Mouse (Mus musculus) thymus, adult 2 months (tissue): ENCODE measurements at regions not wholly inside any gene's neighbourhood (a gene's known extent, or its start where the extent isn't known, plus 50 kb on each side); places are given as distances from the start of the nearest gene placed in this dataset.

Experiments used
- DNase-seq: peaks from one replicate; pipeline ENCODE4 v3.0.0; 2021
- H3K27ac ChIP-seq: fragments of 200-500 bp; 2 replicates; pipeline ENCODE4 v1.5.1; 2012; ENCODE audit warnings: low read length, control low read depth; ENCODE audit not compliant: control insufficient read depth, insufficient read depth
- H3K27me3 ChIP-seq: fragments of 200-500 bp; 2 replicates; pipeline ENCODE4 v1.6.1; 2012; ENCODE audit warnings: mild to moderate bottlenecking, low read length, moderate library complexity, mixed read lengths; ENCODE audit not compliant: control insufficient read depth, insufficient read depth
- H3K36me3 ChIP-seq: fragments of 200-500 bp; 2 replicates; pipeline ENCODE4 v1.6.1; 2012; ENCODE audit warnings: mild to moderate bottlenecking, low read length, moderate library complexity; ENCODE audit not compliant: control insufficient read depth, insufficient read depth
- H3K4me1 ChIP-seq: fragments of 200-500 bp; replicated peaks from 2 replicates; pipeline ENCODE4 v1.6.1; 2012; ENCODE audit warnings: low read length; ENCODE audit not compliant: control insufficient read depth, insufficient read depth
- H3K4me3 ChIP-seq: fragments of 200-500 bp; 2 replicates; pipeline ENCODE4 v1.5.1; 2012; ENCODE audit warnings: mild to moderate bottlenecking, low read length, control low read depth, moderate library complexity; ENCODE audit not compliant: control insufficient read depth, insufficient read depth
- CTCF ChIP-seq: fragments of 200-500 bp; IDR thresholded peaks from 2 replicates; pipeline ENCODE4 v1.5.1; 2012; ENCODE audit warnings: mild to moderate bottlenecking, control low read depth, low read length, moderate library complexity, borderline replicate concordance; ENCODE audit not compliant: control insufficient read depth, poor library complexity, insufficient read depth; ENCODE audit errors: extremely low read depth
- POLR2A ChIP-seq: fragments of 200-500 bp; IDR thresholded peaks from 2 replicates; pipeline ENCODE4 v1.6.1; 2012; ENCODE audit warnings: mild to moderate bottlenecking, low read length, control low read depth, moderate library complexity; ENCODE audit not compliant: control insufficient read depth, poor library complexity, insufficient read depth; ENCODE audit errors: extremely low read depth
- WGBS: fragments of 180-500 bp; shearing (Covaris S2); methylation state at CpG from one replicate; pipeline ENCODE4 v1.1.7; 2018; 5-methylcytosine and 5-hydroxymethylcytosine counted together

DNA sequence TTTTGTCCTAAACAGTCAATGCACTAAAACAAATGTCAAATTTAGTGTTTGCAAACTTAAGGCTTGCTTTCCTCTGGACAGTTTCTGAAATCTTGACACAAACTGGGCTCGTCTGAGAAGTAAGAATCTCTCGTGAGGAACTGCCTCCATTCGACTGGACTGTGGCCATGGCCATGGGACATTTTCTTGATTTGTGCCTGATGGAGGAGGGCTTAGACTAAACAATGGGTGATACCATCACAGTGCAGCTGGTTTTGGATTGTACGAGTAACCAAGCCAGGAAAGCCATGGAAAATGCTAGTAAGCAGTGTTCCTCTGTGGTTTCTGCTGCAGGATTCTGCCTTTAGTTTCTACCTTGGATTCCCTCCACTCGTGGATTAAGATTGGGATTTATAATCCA lies 121.0 kb upstream of the Mmadhc start:
- Histone ChIP-seq H3K36me3 (no peaks in the 10 kb centered on the region), H3K27me3 (no peaks in the 10 kb centered on the region), H3K27ac (no peak overlapping the region), H3K4me1 (no peaks in the 10 kb centered on the region), H3K4me3 (no peak overlapping the region)
- TF ChIP-seq CTCF: no peak
- TF ChIP-seq POLR2A: no peak
- 92% methylated on average over 5 of the region's 5 CpGs for WGBS
- DNase-seq: no peak

DNA sequence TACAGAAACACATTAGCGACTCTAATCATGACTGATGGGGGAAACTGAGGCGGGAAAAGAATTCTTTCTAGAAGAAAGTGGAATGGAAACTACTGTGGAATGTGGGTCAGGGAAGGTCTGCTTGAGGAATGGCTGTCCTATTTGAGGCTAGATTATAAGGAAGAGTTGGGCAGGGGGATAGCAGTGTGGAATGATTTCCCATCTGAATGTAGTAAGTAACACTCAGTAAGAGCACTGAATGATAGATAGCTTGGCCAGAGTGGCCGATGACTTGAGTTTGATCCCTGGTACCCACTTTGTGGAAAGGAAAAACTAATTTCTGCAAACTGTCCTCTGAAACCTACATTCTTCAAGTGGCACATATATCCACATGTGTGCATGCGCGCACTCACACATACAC lies 120.5 kb upstream of the Mmadhc start:
- Histone ChIP-seq H3K27ac (no peak overlapping the region), H3K27me3 (no peaks in the 10 kb centered on the region), H3K4me3 (no peak overlapping the region), H3K4me1 (no peaks in the 10 kb centered on the region), H3K36me3 (no peaks in the 10 kb centered on the region)
- TF ChIP-seq CTCF (no peak), POLR2A (no peak)
- no peak for DNase-seq
- WGBS: 98% methylated on average over 5 of the region's 5 CpGs

DNA sequence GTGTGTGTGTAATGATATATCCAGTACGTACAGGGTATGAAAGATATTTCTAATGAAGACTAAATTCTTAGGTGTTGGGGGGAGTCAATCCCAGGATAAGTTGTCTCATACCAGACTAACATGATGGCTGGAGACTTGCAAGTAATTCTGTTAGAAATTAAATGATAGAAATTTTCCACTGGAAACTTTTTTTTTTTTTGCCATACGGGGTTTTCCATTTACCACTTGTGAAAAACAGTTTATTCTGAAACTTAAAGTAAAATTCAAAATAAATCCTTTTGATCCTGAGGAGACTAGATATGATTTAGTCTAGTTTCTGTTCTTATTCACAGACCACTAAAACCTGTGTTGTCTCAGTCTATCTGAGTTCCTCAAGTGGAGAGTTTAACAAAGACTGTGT lies 119.5 kb upstream of the Mmadhc start:
- DNase-seq: no peak
- no peak overlapping the region for H3K27ac ChIP-seq
- H3K4me1 ChIP-seq: no peaks in the 10 kb centered on the region
- no peaks in the 10 kb centered on the region for H3K27me3 ChIP-seq
- TF ChIP-seq POLR2A (no peak), CTCF (no peak)
- H3K4me3 ChIP-seq: no peak overlapping the region
- 91% methylated on average over 2 of the region's 2 CpGs for WGBS
- no peaks in the 10 kb centered on the region for H3K36me3 ChIP-seq

DNA sequence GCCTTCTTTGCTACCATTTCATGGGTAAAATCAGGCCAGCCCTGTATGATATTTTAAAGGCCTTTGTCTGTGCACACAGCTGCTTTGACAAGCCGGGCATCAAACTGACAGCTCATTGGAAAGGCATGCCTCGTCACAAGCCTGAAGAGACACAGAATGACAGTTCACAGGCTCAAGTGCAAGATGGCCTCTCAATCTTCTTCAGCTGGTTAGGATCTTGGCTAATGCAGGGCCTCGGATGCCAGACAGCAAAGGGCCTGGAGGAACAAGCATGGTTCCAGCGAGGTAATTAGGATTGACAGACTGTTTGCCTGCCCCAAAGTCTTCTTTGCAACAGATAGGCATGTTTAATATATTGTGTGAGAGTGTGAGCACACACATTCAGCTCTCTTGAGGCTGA lies 109.3 kb upstream of the Mmadhc start:
- no peak for DNase-seq
- no peaks in the 10 kb centered on the region for H3K27me3 ChIP-seq
- TF ChIP-seq POLR2A (no peak), CTCF (no peak)
- H3K4me1 ChIP-seq: no peaks in the 10 kb centered on the region
- H3K4me3 ChIP-seq: no peak overlapping the region
- H3K27ac ChIP-seq: no peak overlapping the region
- H3K36me3 ChIP-seq: no peaks in the 10 kb centered on the region
- 92% methylated on average over 4 of the region's 4 CpGs for WGBS

DNA sequence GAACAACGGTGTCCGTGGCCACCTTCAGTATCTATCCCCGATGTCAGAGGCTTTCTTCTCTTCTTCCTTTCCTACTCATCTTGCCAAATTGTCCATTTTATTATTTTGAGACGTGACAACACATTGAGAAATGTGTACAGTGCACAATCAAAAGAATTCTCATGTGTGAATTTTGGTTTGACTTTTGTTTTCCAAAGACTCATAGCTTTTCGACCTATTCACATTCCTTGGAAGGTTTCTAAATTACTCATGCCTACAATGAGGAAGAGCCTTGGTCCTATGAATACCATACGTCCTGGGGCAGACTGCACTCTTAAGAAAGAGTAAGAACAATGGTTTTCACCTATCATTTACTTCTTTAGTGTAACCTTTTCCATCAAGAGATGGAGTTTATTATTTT lies 106.5 kb upstream of the Mmadhc start:
- Histone ChIP-seq H3K4me1 (no peaks in the 10 kb centered on the region), H3K4me3 (no peak overlapping the region), H3K27ac (no peak overlapping the region), H3K36me3 (no peaks in the 10 kb centered on the region), H3K27me3 (no peaks in the 10 kb centered on the region)
- DNase-seq: no peak
- TF ChIP-seq POLR2A (no peak), CTCF (no peak)
- WGBS: 95% methylated on average over 6 of the region's 6 CpGs

DNA sequence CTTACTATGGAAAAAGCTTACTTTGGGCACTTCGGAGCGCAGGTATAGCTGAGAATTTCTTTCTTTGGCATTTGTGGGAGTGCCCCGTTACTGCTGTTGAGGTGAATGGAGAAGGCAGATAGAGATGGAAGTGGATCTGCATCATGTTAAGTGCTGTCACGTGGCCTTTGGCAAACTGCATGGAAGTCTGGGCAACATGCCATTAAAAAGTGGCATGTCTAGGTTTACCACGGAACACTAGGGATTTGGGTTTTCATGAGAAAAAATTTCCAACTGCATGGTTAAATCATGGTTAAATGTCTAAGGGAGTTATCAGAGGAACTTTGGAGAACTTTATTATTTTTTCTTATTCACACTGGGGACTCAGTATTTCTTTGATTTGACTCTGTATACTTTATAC lies 102.0 kb upstream of the Mmadhc start:
- no peak for TF ChIP-seq POLR2A
- no peak for TF ChIP-seq CTCF
- WGBS: 96% methylated on average over 5 of the region's 5 CpGs
- no peak overlapping the region for H3K27ac ChIP-seq

More for the DNA sequence above, 102.0 kb upstream of the Mmadhc start:
- DNase-seq: no peak
- H3K4me1 ChIP-seq: no peaks in the 10 kb centered on the region
- no peaks in the 10 kb centered on the region for H3K27me3 ChIP-seq
- no peak overlapping the region for H3K4me3 ChIP-seq
- H3K36me3 ChIP-seq: no peaks in the 10 kb centered on the region
